Mouse (Mus musculus) MEL (cell line): ENCODE measurements around the gene Defb36. TPM values are rescaled to one million over a fixed set of nuclear protein-coding genes. Genes with fewer than 3 reads are reported as not detected.

Experiments used
- DNase-seq: peaks from one replicate; pipeline ENCODE4 v3.0.0; 2011; ENCODE audit warnings: low read depth, low spot score
- H3K27ac ChIP-seq: 2 replicates; pipeline ENCODE4 v1.5.1; 2012; ENCODE audit warnings: low read depth, mild to moderate bottlenecking, control low read depth, low read length, moderate library complexity; ENCODE audit not compliant: control insufficient read depth
- H3K27me3 ChIP-seq, 2 experiments: fragments of 150-350 bp in 1 of 2; sonication (generic) in 1 of 2; 2 replicates each; pipeline ENCODE4 v1.6.1; 2012; ENCODE audit warnings: low read length in 2 of 2, mild to moderate bottlenecking in 2 of 2, improper control_type of control experiment in 1 of 2, moderate library complexity in 1 of 2; ENCODE audit not compliant: insufficient read depth in 2 of 2, control insufficient read depth in 1 of 2
- H3K36me3 ChIP-seq, 2 experiments: 2 replicates each; pipeline ENCODE4 v1.6.1; 2012 to 2014; ENCODE audit warnings: low read length in 2 of 2, improper control_type of control experiment in 1 of 2, inconsistent platforms in 1 of 2, mild to moderate bottlenecking in 1 of 2; ENCODE audit not compliant: insufficient read depth in 2 of 2, control insufficient read depth in 1 of 2
- H3K4me1 ChIP-seq, 2 experiments: fragments of 150-350 bp in 1 of 2; sonication (generic) in 1 of 2; 2 replicates each; pipeline ENCODE4 v1.6.1; 2012; ENCODE audit warnings: low read length in 2 of 2, improper control_type of control experiment in 1 of 2, mild to moderate bottlenecking in 1 of 2; ENCODE audit not compliant: insufficient read depth in 2 of 2, control insufficient read depth in 1 of 2
- H3K4me3 ChIP-seq, 2 experiments: fragments of 150-350 bp in 1 of 2; sonication (generic) in 1 of 2; 2 replicates each; pipeline ENCODE4 v1.5.1; 2012; ENCODE audit warnings: low read depth in 2 of 2, low read length in 2 of 2, mild to moderate bottlenecking in 2 of 2, moderate library complexity in 2 of 2, control low read depth in 1 of 2, improper control_type of control experiment in 1 of 2; ENCODE audit not compliant: control insufficient read depth in 1 of 2, insufficient read depth in 1 of 2
- H3K79me2 ChIP-seq: 2 replicates; pipeline ENCODE4 v1.6.1; 2012; ENCODE audit warnings: mild to moderate bottlenecking, low read length, moderate library complexity; ENCODE audit not compliant: control insufficient read depth, poor library complexity, insufficient read depth
- H3K9ac ChIP-seq: 2 replicates; pipeline ENCODE4 v1.6.1; 2012; ENCODE audit warnings: low read depth, mild to moderate bottlenecking, control low read depth, low read length, moderate library complexity; ENCODE audit not compliant: control insufficient read depth, poor library complexity, severe bottlenecking
- H3K9me3 ChIP-seq: fragments of 150-350 bp; sonication (generic); replicated peaks from 2 replicates; pipeline ENCODE4 v1.6.1; 2012; ENCODE audit warnings: mild to moderate bottlenecking, low read length, improper control_type of control experiment, moderate library complexity; ENCODE audit not compliant: insufficient read depth
- CHD2 ChIP-seq: IDR thresholded peaks from 2 replicates; pipeline ENCODE4 v1.6.1; 2011; ENCODE audit warnings: low read length, improper control_type of control experiment
- CTCF ChIP-seq, 3 experiments: IDR thresholded peaks in 2 of 3; conservative IDR thresholded peaks in 1 of 3; 2 replicates each; pipeline ENCODE4 v1.5.1; 2011 to 2012; ENCODE audit warnings: low read length in 3 of 3, low read depth in 2 of 3, mild to moderate bottlenecking in 2 of 3, improper control_type of control experiment in 1 of 3, inconsistent platforms in 1 of 3, mixed read lengths in 1 of 3, moderate library complexity in 1 of 3; ENCODE audit not compliant: control insufficient read depth in 1 of 3, insufficient read depth in 1 of 3, poor library complexity in 1 of 3, severe bottlenecking in 1 of 3
- E2F4 ChIP-seq: IDR thresholded peaks from 2 replicates; pipeline ENCODE4 v1.6.1; 2011; ENCODE audit warnings: low read depth, low read length, improper control_type of control experiment, borderline replicate concordance
- EP300 ChIP-seq, 2 experiments: IDR thresholded peaks; 2 replicates each; pipeline ENCODE4 v1.6.1; 2011; ENCODE audit warnings: improper control_type of control experiment in 2 of 2, low read length in 2 of 2, low read depth in 1 of 2, mild to moderate bottlenecking in 1 of 2
- ETS1 ChIP-seq: IDR thresholded peaks from 2 replicates; pipeline ENCODE4 v1.6.1; 2012; ENCODE audit warnings: low read depth, mild to moderate bottlenecking, inconsistent platforms, low read length, improper control_type of control experiment, moderate library complexity
- GABPA ChIP-seq: IDR thresholded peaks from 2 replicates; pipeline ENCODE4 v1.6.1; 2012; ENCODE audit warnings: low read depth, mild to moderate bottlenecking, inconsistent platforms, low read length, improper control_type of control experiment, moderate library complexity
- JUND ChIP-seq: IDR thresholded peaks from 2 replicates; pipeline ENCODE4 v1.6.1; 2011; ENCODE audit warnings: low read depth, mild to moderate bottlenecking, improper control_type of control experiment, low read length
- MAFK ChIP-seq: IDR thresholded peaks from 2 replicates; pipeline ENCODE4 v1.6.1; 2011; ENCODE audit warnings: low read depth, mild to moderate bottlenecking, low read length, improper control_type of control experiment, borderline replicate concordance
- MAX ChIP-seq: IDR thresholded peaks from 2 replicates; pipeline ENCODE4 v1.6.1; 2011; ENCODE audit warnings: low read length, improper control_type of control experiment
- MEF2A ChIP-seq: IDR thresholded peaks from 2 replicates; pipeline ENCODE4 v1.6.1; 2014; ENCODE audit warnings: low read depth, mild to moderate bottlenecking, inconsistent platforms, low read length, improper control_type of control experiment; ENCODE audit not compliant: poor library complexity, insufficient replicate concordance, severe bottlenecking; ENCODE audit errors: extremely low read depth
- MYB ChIP-seq: IDR thresholded peaks from 2 replicates; pipeline ENCODE4 v1.6.1; 2011; ENCODE audit warnings: mild to moderate bottlenecking, low read depth, low read length, improper control_type of control experiment
- MYC ChIP-seq: IDR thresholded peaks from 2 replicates; pipeline ENCODE4 v1.6.1; 2011; ENCODE audit warnings: low read depth, mild to moderate bottlenecking, low read length, improper control_type of control experiment, moderate library complexity
- POLR2A ChIP-seq, 2 experiments: IDR thresholded peaks; 2 replicates each; pipeline ENCODE4 v1.6.1; 2011 to 2012; ENCODE audit warnings: low read length in 2 of 2, mild to moderate bottlenecking in 2 of 2, control low read depth in 1 of 2, improper control_type of control experiment in 1 of 2, low read depth in 1 of 2, moderate library complexity in 1 of 2; ENCODE audit not compliant: control insufficient read depth in 1 of 2, insufficient read depth in 1 of 2, poor library complexity in 1 of 2
- POLR2AphosphoS2 ChIP-seq: IDR thresholded peaks from 2 replicates; pipeline ENCODE4 v1.6.1; 2011; ENCODE audit warnings: low read length, improper control_type of control experiment
- RAD21 ChIP-seq: IDR thresholded peaks from 2 replicates; pipeline ENCODE4 v1.6.1; 2011; ENCODE audit warnings: mild to moderate bottlenecking, low read depth, low read length, improper control_type of control experiment
- RCOR1 ChIP-seq: IDR thresholded peaks from 2 replicates; pipeline ENCODE4 v1.6.1; 2012; ENCODE audit warnings: low read depth, mild to moderate bottlenecking, inconsistent platforms, low read length, improper control_type of control experiment
- SMC3 ChIP-seq: IDR thresholded peaks from 2 replicates; pipeline ENCODE4 v1.6.1; 2011; ENCODE audit warnings: low read depth, low read length, improper control_type of control experiment
- UBTF ChIP-seq: IDR thresholded peaks from 2 replicates; pipeline ENCODE4 v1.6.1; 2012; ENCODE audit warnings: low read depth, mild to moderate bottlenecking, inconsistent platforms, low read length, improper control_type of control experiment, moderate library complexity, borderline replicate concordance; ENCODE audit not compliant: insufficient read depth
- USF1 ChIP-seq: IDR thresholded peaks from 2 replicates; pipeline ENCODE4 v1.6.1; 2014; ENCODE audit warnings: low read depth, mild to moderate bottlenecking, inconsistent platforms, low read length, improper control_type of control experiment, moderate library complexity
- ZC3H11A ChIP-seq: IDR thresholded peaks from 2 replicates; pipeline ENCODE4 v1.6.1; 2012; ENCODE audit warnings: low read depth, mild to moderate bottlenecking, inconsistent platforms, low read length, improper control_type of control experiment
- ZKSCAN1 ChIP-seq: IDR thresholded peaks from 2 replicates; pipeline ENCODE4 v1.6.1; 2012; ENCODE audit warnings: low read depth, mild to moderate bottlenecking, inconsistent platforms, low read length, improper control_type of control experiment, moderate library complexity
- polyA plus RNA-seq, 2 experiments: library from polyadenylated mRNA; stranded (reverse) in 1 of 2; unstranded in 1 of 2; fragments of >175 nt in 1 of 2; fragments of >200 nt in 1 of 2; gene quantifications; 2 replicates each; pipeline versions ENCODE4 v1.2.1 to v1.2.4; 2012; ENCODE audit warnings: low replicate concordance in 2 of 2, low read depth in 1 of 2; ENCODE audit not compliant: insufficient read length in 2 of 2, insufficient read depth in 1 of 2, missing spikeins in 1 of 2
- total RNA-seq: library from RNA; depleted of rRNA; stranded (reverse); fragments of 300-350 nt; gene quantifications from 2 replicates; pipeline ENCODE4 v1.2.3, GENCODE M21; 2012

Defb36 gene
- total and polyA plus RNA-seq, 3 experiments, result not detected

DNA sequence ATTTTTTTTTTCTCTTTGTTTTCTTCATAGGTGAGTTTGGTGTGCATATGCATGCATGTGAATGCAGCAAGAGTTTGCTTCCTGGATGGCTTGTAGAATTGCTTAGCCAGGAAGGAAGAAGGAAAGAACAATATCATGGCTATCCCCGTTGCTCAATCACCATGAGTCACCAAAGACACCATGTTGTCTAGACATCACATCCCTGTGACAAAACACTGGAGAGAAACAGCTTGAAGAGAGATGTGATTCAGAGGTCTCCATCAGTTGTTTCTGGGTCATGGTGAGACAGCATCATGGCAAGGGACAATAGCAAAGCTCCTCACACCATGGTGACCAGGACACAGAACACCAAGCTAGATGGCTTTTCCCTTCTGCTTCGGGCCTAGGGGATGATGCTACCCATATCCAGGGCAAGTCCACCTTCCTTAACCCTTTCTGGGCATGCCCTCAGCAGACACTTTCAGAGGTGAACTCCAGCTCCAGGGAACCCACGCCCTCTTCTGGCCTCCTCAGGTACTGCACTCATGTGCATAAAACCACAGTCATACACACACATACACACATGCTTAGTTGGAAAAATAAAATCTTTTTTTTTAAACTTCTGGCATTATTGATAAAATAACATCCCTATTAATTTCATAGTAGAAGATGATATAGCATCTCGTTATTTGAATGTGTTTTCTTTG is 2.7 kb upstream of the Defb36 start:
- no peak overlapping the region for H3K4me3 ChIP-seq
- H3K27ac ChIP-seq, result no peak overlapping the region
- DNase-seq, result no peak

DNA sequence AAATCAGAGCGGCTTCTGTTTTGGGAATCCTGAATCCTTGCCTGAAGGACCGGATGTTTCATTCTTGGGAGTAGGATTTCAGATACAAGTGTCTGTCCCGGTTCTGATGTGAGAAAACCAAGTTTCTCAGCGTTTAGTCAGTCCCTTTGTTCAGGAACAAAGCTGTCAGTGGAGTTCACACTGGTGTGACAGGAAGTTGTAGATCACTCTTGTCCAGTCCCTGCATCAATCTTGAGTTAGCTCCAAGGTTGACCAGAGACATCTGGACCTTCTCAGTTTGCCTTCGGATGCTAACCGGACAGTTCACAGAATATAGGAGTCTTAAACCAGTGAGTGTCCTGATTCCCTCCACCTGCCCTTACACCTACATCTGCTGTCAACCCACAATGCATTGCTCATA is 3.6 kb downstream of the Defb36 start:
- Histone ChIP-seq H3K4me1 (no peaks in the 10 kb centered on the region), H3K9me3 (no peaks in the 10 kb centered on the region), H3K4me3 (no peak overlapping the region), H3K79me2 (no peaks in the 10 kb centered on the region), H3K9ac (no peak overlapping the region), H3K36me3 (no peaks in the 10 kb centered on the region), H3K27ac (no peak overlapping the region), H3K27me3 (peaks cover 0 to 1% of the 10 kb centered on the region in 2 experiments; a peak in 2 of 4 replicates)
- no peak for DNase-seq
- TF ChIP-seq CTCF (IDR thresholded peaks at IDR 0.05 in 2 of 3, conservative IDR thresholded peaks at IDR 0.05 in 1 of 3; ENCODE audit: control insufficient read depth in 1 of 3, insufficient read depth in 1 of 3, low read depth in 2 of 3, low read length in 3 of 3, poor library complexity in 1 of 3, severe bottlenecking in 1 of 3) (no peak), ZKSCAN1 (no peak), POLR2A (IDR thresholded peaks at IDR 0.05; ENCODE audit: control insufficient read depth in 1 of 2, insufficient read depth in 1 of 2, low read depth in 1 of 2, low read length in 2 of 2, poor library complexity in 1 of 2) (no peak), MAFK (no peak), MEF2A (no peak), CHD2 (no peak), UBTF (no peak), RAD21 (no peak), POLR2AphosphoS2 (no peak), MYC (no peak), USF1 (no peak), EP300 (IDR thresholded peaks at IDR 0.05; ENCODE audit: low read depth in 1 of 2, low read length in 2 of 2) (no peak), ETS1 (no peak), MYB (no peak), MAX (no peak)

More for the DNA sequence above, 2.7 kb upstream of the Defb36 start:
- no peak for TF ChIP-seq SMC3
- no peak for TF ChIP-seq ZC3H11A
- no peak for TF ChIP-seq E2F4
- peak; percentile 31 to 54 (median 37); a peak in 5 of 6 replicates for TF ChIP-seq CTCF (IDR thresholded peaks at IDR 0.05 in 2 of 3, conservative IDR thresholded peaks at IDR 0.05 in 1 of 3; ENCODE audit: control insufficient read depth in 1 of 3, insufficient read depth in 1 of 3, low read depth in 2 of 3, low read length in 3 of 3, poor library complexity in 1 of 3, severe bottlenecking in 1 of 3)
- no peak for TF ChIP-seq RCOR1
- no peak for TF ChIP-seq GABPA
- TF ChIP-seq JUND, result no peak
- TF ChIP-seq, all 39 proteins: peak for 1
- Histone ChIP-seq H3K9ac (no peak overlapping the region), H3K36me3 (peaks cover 0 to 3% of the 10 kb centered on the region in 2 experiments; a peak in 2 of 4 replicates), H3K27me3 (no peaks in the 10 kb centered on the region; a peak in 1 of 4 replicates), H3K9me3 (no peaks in the 10 kb centered on the region), H3K4me1 (peaks cover 0 to 7% of the 10 kb centered on the region in 2 experiments; a peak in 1 of 4 replicates), H3K79me2 (no peaks in the 10 kb centered on the region)
